Mouse (Mus musculus): Measurements from ENCODE around the gene Lingo3. TPM values are rescaled to one million over a fixed set of nuclear protein-coding genes. Genes with fewer than 3 reads are reported as not detected.

Gene Lingo3
- polyA plus RNA-seq, 1 experiment from 2014 or later = 0.12 TPM

- TF ChIP-seq CTCF (IDR thresholded peaks at IDR 0.05; ENCODE audit: low read depth) (no peak), EP300 (optimal IDR thresholded peaks at IDR 0.05) (no peak)
- H3K9me3 ChIP-seq (ENCODE audit: control insufficient read depth, low read length) = no peaks in the 10 kb centered on the region
- peaks cover 2% of the 10 kb centered on the region; the same call in 1 of the 2 replicates for H3K4me1 ChIP-seq (replicated peaks; ENCODE audit: control insufficient read depth, insufficient read depth)
- no peaks in the 10 kb centered on the region for H3K27me3 ChIP-seq (ENCODE audit: control insufficient read depth, insufficient read depth, low read length)
- WGBS = under 1% methylated on average over 81 of the region's 81 CpGs
- no peak within 1 kb of the TSS; the same call in 1 of the 2 replicates for H3K27ac ChIP-seq (replicated peaks)
- H3K36me3 ChIP-seq (ENCODE audit: control insufficient read depth, insufficient read depth, low read length) = no peaks in the 10 kb centered on the region
- DNase-seq (ENCODE audit: low spot score) (peak; percentile 96), ATAC-seq (ENCODE audit: low FRiP score, low TSS enrichment) (peak; percentile 76)
- peak within 1 kb of the TSS; percentile 85 for H3K9ac ChIP-seq (ENCODE audit: low read length)
- H3K4me2 ChIP-seq (replicated peaks; ENCODE audit: low read depth) = peak within 1 kb of the TSS; percentile 100
- peak within 1 kb of the TSS; percentile 86 for H3K4me3 ChIP-seq (ENCODE audit: low read depth, low read length)
These were observed 11.3 kb upstream of the Lingo3 start, which contains the start of the genes Lsm7 and Sppl2b for GRCm38 (mm10) chr10:80854913-80855748. TSS of gene Lsm7 (minus strand) at chr10:80855209. TSS of gene Sppl2b (plus strand) at chr10:80855275.

GRCm38 (mm10) chr10:80848571-80848970 is 4.7 kb upstream of the Lingo3 start:
- TF ChIP-seq CTCF (IDR thresholded peaks at IDR 0.05; ENCODE audit: low read depth) (no peak), EP300 (optimal IDR thresholded peaks at IDR 0.05) (no peak)
- Histone ChIP-seq H3K9me3 (ENCODE audit: control insufficient read depth, low read length) (no peaks in the 10 kb centered on the region), H3K4me1 (replicated peaks; ENCODE audit: control insufficient read depth, insufficient read depth) (0 out of 2 replicates have a peak, but pooled peaks cover 2% of the 10 kb centered on the region), H3K36me3 (ENCODE audit: control insufficient read depth, insufficient read depth, low read length) (no peaks in the 10 kb centered on the region), H3K4me3 (ENCODE audit: low read depth, low read length) (no peak overlapping the region), H3K27me3 (ENCODE audit: control insufficient read depth, insufficient read depth, low read length) (peaks cover 4% of the 10 kb centered on the region; the same call in 1 of the 2 replicates), H3K27ac (replicated peaks) (no peak overlapping the region), H3K9ac (ENCODE audit: low read length) (no peak overlapping the region), H3K4me2 (replicated peaks; ENCODE audit: low read depth) (no peak overlapping the region)
- peak; percentile 52; the same call in 1 of the 2 replicates for ATAC-seq (ENCODE audit: low FRiP score, low TSS enrichment)
- WGBS = 5% methylated on average over 10 of the region's 10 CpGs
- DNase-seq (ENCODE audit: low spot score) = peak; percentile 79

- Histone ChIP-seq H3K27me3 (ENCODE audit: control insufficient read depth, insufficient read depth, low read length) (peaks cover 4% of the 10 kb centered on the region; the same call in 1 of the 2 replicates), H3K27ac (replicated peaks) (no peak overlapping the region), H3K36me3 (ENCODE audit: control insufficient read depth, insufficient read depth, low read length) (no peaks in the 10 kb centered on the region), H3K4me1 (replicated peaks; ENCODE audit: control insufficient read depth, insufficient read depth) (0 out of 2 replicates have a peak, but pooled peaks cover 2% of the 10 kb centered on the region), H3K9me3 (ENCODE audit: control insufficient read depth, low read length) (no peaks in the 10 kb centered on the region), H3K9ac (ENCODE audit: low read length) (no peak overlapping the region), H3K4me3 (ENCODE audit: low read depth, low read length) (no peak overlapping the region), H3K4me2 (replicated peaks; ENCODE audit: low read depth) (no peak overlapping the region)
- no peak for TF ChIP-seq CTCF (IDR thresholded peaks at IDR 0.05; ENCODE audit: low read depth)
- no peak for TF ChIP-seq EP300 (optimal IDR thresholded peaks at IDR 0.05)
- WGBS = 70% methylated on average over 11 of the region's 12 CpGs
- no peak for DNase-seq (ENCODE audit: low spot score)
- ATAC-seq (ENCODE audit: low FRiP score, low TSS enrichment) = no peak
These were observed 1.9 kb upstream of the Lingo3 start for GRCm38 (mm10) chr10:80845732-80846131.

DNA sequence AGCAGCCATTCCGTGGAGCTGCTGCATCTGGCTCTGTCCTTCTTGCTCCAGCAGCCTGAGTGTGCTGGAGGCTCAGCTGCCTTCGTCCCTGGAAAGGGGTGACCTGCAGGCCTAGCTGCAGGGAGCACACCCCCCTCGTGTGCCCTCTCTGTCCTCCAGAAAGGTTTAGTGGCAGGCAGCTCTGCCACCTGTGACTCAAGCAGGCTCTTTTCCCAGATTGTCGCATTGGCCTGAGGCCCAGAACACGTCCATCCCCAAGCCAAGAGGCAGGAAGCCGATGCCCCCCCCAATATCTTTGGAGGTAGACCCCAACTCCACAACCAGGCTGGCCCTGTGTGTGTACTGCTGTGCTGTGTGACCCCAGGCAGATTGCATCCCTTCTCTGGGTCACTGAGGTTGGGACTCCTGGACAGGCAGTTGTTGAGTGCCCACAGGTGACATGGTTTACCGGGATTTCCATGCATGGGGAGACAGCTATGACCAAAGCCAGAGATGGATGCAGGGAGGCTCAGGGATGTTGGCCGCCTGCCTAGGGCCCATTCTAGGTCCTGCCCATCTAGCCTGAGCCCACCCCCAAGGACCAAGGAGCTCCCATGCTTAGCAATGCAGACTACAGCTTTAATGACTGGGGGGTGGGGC is 1.3 kb upstream of the Lingo3 start:
- DNase-seq (ENCODE audit: low spot score) = no peak
- Histone ChIP-seq H3K9ac (ENCODE audit: low read length) (no peak overlapping the region), H3K36me3 (ENCODE audit: control insufficient read depth, insufficient read depth, low read length) (no peaks in the 10 kb centered on the region), H3K4me2 (replicated peaks; ENCODE audit: low read depth) (no peak overlapping the region), H3K9me3 (ENCODE audit: control insufficient read depth, low read length) (no peaks in the 10 kb centered on the region), H3K27ac (replicated peaks) (no peak overlapping the region), H3K4me1 (replicated peaks; ENCODE audit: control insufficient read depth, insufficient read depth) (0 out of 2 replicates have a peak, but pooled peaks cover 2% of the 10 kb centered on the region), H3K27me3 (ENCODE audit: control insufficient read depth, insufficient read depth, low read length) (peaks cover 4% of the 10 kb centered on the region; the same call in 1 of the 2 replicates), H3K4me3 (ENCODE audit: low read depth, low read length) (no peak overlapping the region)
- WGBS = 55% methylated on average over 8 of the region's 8 CpGs
- no peak for TF ChIP-seq EP300 (optimal IDR thresholded peaks at IDR 0.05)
- TF ChIP-seq CTCF (IDR thresholded peaks at IDR 0.05; ENCODE audit: low read depth) = no peak
- ATAC-seq (ENCODE audit: low FRiP score, low TSS enrichment) = no peak

GRCm38 (mm10) chr10:80843087-80843930 is 530 bp downstream of the Lingo3 start:
- TF ChIP-seq CTCF (IDR thresholded peaks at IDR 0.05; ENCODE audit: low read depth) = no peak
- TF ChIP-seq EP300 (optimal IDR thresholded peaks at IDR 0.05) = no peak
- Histone ChIP-seq H3K9ac (ENCODE audit: low read length) (peak overlapping the region; percentile 43; the same call in 1 of the 2 replicates), H3K27ac (replicated peaks) (no peak overlapping the region), H3K4me1 (replicated peaks; ENCODE audit: control insufficient read depth, insufficient read depth) (no peaks in the 10 kb centered on the region), H3K36me3 (ENCODE audit: control insufficient read depth, insufficient read depth, low read length) (no peaks in the 10 kb centered on the region), H3K27me3 (ENCODE audit: control insufficient read depth, insufficient read depth, low read length) (peaks cover 4% of the 10 kb centered on the region; the same call in 1 of the 2 replicates), H3K4me2 (replicated peaks; ENCODE audit: low read depth) (peak overlapping the region; percentile 62), H3K4me3 (ENCODE audit: low read depth, low read length) (peak overlapping the region; percentile 41), H3K9me3 (ENCODE audit: control insufficient read depth, low read length) (no peaks in the 10 kb centered on the region)
- no peak for DNase-seq (ENCODE audit: low spot score)
- ATAC-seq (ENCODE audit: low FRiP score, low TSS enrichment) = no peak
- WGBS = 10% methylated on average over 31 of the region's 32 CpGs

Data from stomach, postnatal 0 days (tissue).